Mouse (Mus musculus) forebrain, embryonic 13.5 days (tissue): ENCODE measurements at regions not wholly inside any gene's neighbourhood (a gene's known extent, or its start where the extent isn't known, plus 50 kb on each side); places are given as distances from the start of the nearest gene placed in this dataset.

Experiments used
- ATAC-seq: fragments of 200-750 bp; cut with Nextera tagmentation; 2 replicates; pipeline ENCODE4 v1.8.0; 2017
- H3K27ac ChIP-seq: fragments of 300-500 bp; sonication (generic); 2 replicates; pipeline ENCODE4 v1.5.1; 2015; ENCODE audit warnings: inconsistent platforms, mild to moderate bottlenecking, moderate library complexity
- H3K27me3 ChIP-seq: fragments of 300-500 bp; sonication (generic); 2 replicates; pipeline ENCODE4 v1.6.1; 2015; ENCODE audit warnings: mild to moderate bottlenecking, inconsistent platforms
- H3K36me3 ChIP-seq: fragments of 300-500 bp; sonication (generic); 2 replicates; pipeline ENCODE4 v1.6.1; 2015; ENCODE audit warnings: mild to moderate bottlenecking, inconsistent platforms; ENCODE audit not compliant: poor library complexity, severe bottlenecking
- H3K4me1 ChIP-seq: fragments of 300-500 bp; sonication (generic); 2 replicates; pipeline ENCODE4 v1.6.1; 2015; ENCODE audit warnings: inconsistent platforms
- H3K4me2 ChIP-seq: fragments of 300-500 bp; sonication (generic); 2 replicates; pipeline ENCODE4 v1.6.1; 2015; ENCODE audit warnings: inconsistent platforms, mild to moderate bottlenecking, moderate library complexity
- H3K4me3 ChIP-seq: fragments of 300-500 bp; sonication (generic); 2 replicates; pipeline ENCODE4 v1.5.1; 2015; ENCODE audit warnings: mild to moderate bottlenecking, inconsistent platforms
- H3K9ac ChIP-seq: fragments of 300-500 bp; sonication (generic); 2 replicates; pipeline ENCODE4 v1.6.1; 2015; ENCODE audit warnings: mild to moderate bottlenecking, inconsistent platforms
- H3K9me3 ChIP-seq: fragments of 300-500 bp; sonication (generic); replicated peaks from 2 replicates; pipeline ENCODE4 v1.6.1; 2016; ENCODE audit warnings: inconsistent platforms
- WGBS: fragments of 180-500 bp; shearing (Covaris S2); methylation state at CpG from one replicate; pipeline ENCODE4 v1.1.7; 2015; 5-methylcytosine and 5-hydroxymethylcytosine counted together

- Histone ChIP-seq H3K36me3 (no peaks in the 10 kb centered on the region), H3K4me2 (no peak overlapping the region), H3K9ac (no peak overlapping the region), H3K27ac (no peak overlapping the region), H3K27me3 (no peaks in the 10 kb centered on the region), H3K9me3 (no peaks in the 10 kb centered on the region), H3K4me1 (no peaks in the 10 kb centered on the region), H3K4me3 (no peak overlapping the region)
- WGBS: 79% methylated on average over 6 of the region's 6 CpGs
- no peak for ATAC-seq
Observed at GRCm38 (mm10) chr19:30348924-30349323, 116.2 kb downstream of the Mbl2 start.

- Histone ChIP-seq H3K27ac (no peak overlapping the region), H3K4me2 (no peak overlapping the region), H3K4me1 (no peaks in the 10 kb centered on the region), H3K36me3 (no peaks in the 10 kb centered on the region), H3K9me3 (no peaks in the 10 kb centered on the region), H3K9ac (no peak overlapping the region), H3K4me3 (no peak overlapping the region), H3K27me3 (no peaks in the 10 kb centered on the region)
- WGBS: 26% methylated on average over 4 of the region's 4 CpGs
- ATAC-seq: no peak
Observed at GRCm38 (mm10) chr19:30354981-30355380, 122.2 kb downstream of the Mbl2 start.

GRCm38 (mm10) chr19:30358961-30359360 lies 126.2 kb downstream of the Mbl2 start:
- H3K9ac ChIP-seq: no peak overlapping the region
- H3K27me3 ChIP-seq: no peaks in the 10 kb centered on the region
- 64% methylated on average over 6 of the region's 6 CpGs for WGBS
- no peak overlapping the region for H3K4me2 ChIP-seq
- no peak overlapping the region for H3K27ac ChIP-seq
- no peak for ATAC-seq
- H3K4me3 ChIP-seq: no peak overlapping the region
- no peaks in the 10 kb centered on the region for H3K36me3 ChIP-seq
- no peaks in the 10 kb centered on the region for H3K9me3 ChIP-seq
- H3K4me1 ChIP-seq: no peaks in the 10 kb centered on the region

- Histone ChIP-seq H3K4me3 (no peak overlapping the region), H3K36me3 (no peaks in the 10 kb centered on the region), H3K4me1 (no peaks in the 10 kb centered on the region), H3K27ac (no peak overlapping the region), H3K27me3 (no peaks in the 10 kb centered on the region), H3K4me2 (no peak overlapping the region), H3K9ac (no peak overlapping the region), H3K9me3 (no peaks in the 10 kb centered on the region)
- WGBS: 80% methylated on average over 5 of the region's 5 CpGs
- ATAC-seq: no peak
Observed at GRCm38 (mm10) chr19:30371901-30372300, 139.2 kb downstream of the Mbl2 start.

GRCm38 (mm10) chr19:30379767-30380166 lies 147.0 kb downstream of the Mbl2 start:
- no peak overlapping the region for H3K4me2 ChIP-seq
- no peaks in the 10 kb centered on the region for H3K4me1 ChIP-seq
- H3K27ac ChIP-seq: no peak overlapping the region
- no peak overlapping the region for H3K9ac ChIP-seq
- no peak overlapping the region for H3K4me3 ChIP-seq
- H3K9me3 ChIP-seq: no peaks in the 10 kb centered on the region
- no peaks in the 10 kb centered on the region for H3K27me3 ChIP-seq
- ATAC-seq: no peak
- no peaks in the 10 kb centered on the region for H3K36me3 ChIP-seq
- 60% methylated on average over 6 of the region's 6 CpGs for whole genome bisulfite sequencing

GRCm38 (mm10) chr19:30380515-30381206 lies 147.9 kb downstream of the Mbl2 start:
- no peak overlapping the region for H3K9ac ChIP-seq
- ATAC-seq: no peak
- H3K4me3 ChIP-seq: no peak overlapping the region
- 86% methylated on average over 6 of the region's 6 CpGs for WGBS
- H3K36me3 ChIP-seq: no peaks in the 10 kb centered on the region
- no peaks in the 10 kb centered on the region for H3K9me3 ChIP-seq
- no peaks in the 10 kb centered on the region for H3K27me3 ChIP-seq
- H3K4me2 ChIP-seq: no peak overlapping the region
- H3K27ac ChIP-seq: no peak overlapping the region
- no peaks in the 10 kb centered on the region for H3K4me1 ChIP-seq

- Histone ChIP-seq H3K9ac (no peak overlapping the region), H3K36me3 (no peaks in the 10 kb centered on the region), H3K4me2 (no peak overlapping the region), H3K27ac (no peak overlapping the region), H3K27me3 (no peaks in the 10 kb centered on the region), H3K4me3 (no peak overlapping the region), H3K9me3 (no peaks in the 10 kb centered on the region), H3K4me1 (no peaks in the 10 kb centered on the region)
- 71% methylated on average over 5 of the region's 5 CpGs for WGBS
- ATAC-seq: no peak
Observed at GRCm38 (mm10) chr19:30393791-30394190, 155.7 kb downstream of the Dkk1 start.

- no peaks in the 10 kb centered on the region for H3K9me3 ChIP-seq
- no peak overlapping the region for H3K4me2 ChIP-seq
- no peak overlapping the region for H3K9ac ChIP-seq
- no peaks in the 10 kb centered on the region for H3K4me1 ChIP-seq
- no peak for ATAC-seq
- 76% methylated on average over 6 of the region's 6 CpGs for WGBS
- no peaks in the 10 kb centered on the region for H3K36me3 ChIP-seq
- H3K27me3 ChIP-seq: no peaks in the 10 kb centered on the region
- no peak overlapping the region for H3K27ac ChIP-seq
- H3K4me3 ChIP-seq: no peak overlapping the region
Observed at GRCm38 (mm10) chr19:30406943-30407342, 142.5 kb downstream of the Dkk1 start.

- Histone ChIP-seq H3K27me3 (no peaks in the 10 kb centered on the region), H3K4me1 (peaks cover 9% of the 10 kb centered on the region), H3K4me2 (peak overlapping the region; percentile 45), H3K9ac (no peak overlapping the region), H3K4me3 (no peak overlapping the region), H3K36me3 (no peaks in the 10 kb centered on the region), H3K9me3 (no peaks in the 10 kb centered on the region), H3K27ac (no peak overlapping the region)
- 7% methylated on average over 10 of the region's 10 CpGs for WGBS
- peak; percentile 91 for ATAC-seq
Observed at GRCm38 (mm10) chr19:30419556-30420280, 129.7 kb downstream of the Dkk1 start.

GRCm38 (mm10) chr19:30425627-30426026 lies 123.8 kb downstream of the Dkk1 start:
- H3K27me3 ChIP-seq: no peaks in the 10 kb centered on the region
- 82% methylated on average over 2 of the region's 2 CpGs for WGBS
- no peak for ATAC-seq

GRCm38 (mm10) chr19:30427484-30427883 lies 122.0 kb downstream of the Dkk1 start:
- Histone ChIP-seq H3K4me2 (no peak overlapping the region), H3K27me3 (no peaks in the 10 kb centered on the region), H3K9ac (no peak overlapping the region), H3K9me3 (no peaks in the 10 kb centered on the region), H3K4me3 (no peak overlapping the region), H3K27ac (no peak overlapping the region), H3K36me3 (no peaks in the 10 kb centered on the region), H3K4me1 (no peaks in the 10 kb centered on the region; the same call in 1 of the 2 replicates)
- 5% methylated on average over 2 of the region's 2 CpGs for WGBS
- ATAC-seq: peak; percentile 68; the same call in 1 of the 2 replicates

More at GRCm38 (mm10) chr19:30425627-30426026, 123.8 kb downstream of the Dkk1 start:
- Histone ChIP-seq H3K27ac (no peak overlapping the region), H3K9me3 (no peaks in the 10 kb centered on the region), H3K36me3 (no peaks in the 10 kb centered on the region), H3K4me1 (no peaks in the 10 kb centered on the region; the same call in 1 of the 2 replicates), H3K9ac (no peak overlapping the region), H3K4me3 (no peak overlapping the region), H3K4me2 (no peak overlapping the region)

- no peak overlapping the region for H3K4me2 ChIP-seq
- H3K27ac ChIP-seq: no peak overlapping the region
- no peaks in the 10 kb centered on the region for H3K9me3 ChIP-seq
- H3K4me3 ChIP-seq: no peak overlapping the region
- no peaks in the 10 kb centered on the region for H3K36me3 ChIP-seq
- H3K4me1 ChIP-seq: no peaks in the 10 kb centered on the region
- H3K9ac ChIP-seq: no peak overlapping the region
- H3K27me3 ChIP-seq: no peaks in the 10 kb centered on the region
- WGBS: 93% methylated on average over 1 of the region's 1 CpGs
- ATAC-seq: no peak
Observed at GRCm38 (mm10) chr19:30433141-30433540, 116.3 kb downstream of the Dkk1 start.
